Mouse (Mus musculus) midbrain, embryonic 15.5 days (tissue): Measurements from ENCODE around the gene Clip3. TPM values are rescaled to one million over a fixed set of nuclear protein-coding genes. Genes with fewer than 3 reads are reported as not detected.

Source experiments
- ATAC-seq: fragments of 200-750 bp; cut with Nextera tagmentation; replicated peaks from 2 replicates; pipeline ENCODE4 v1.8.0; 2017; ENCODE audit warnings: moderate TSS enrichment
- H3K27ac ChIP-seq: fragments of 300-500 bp; sonication (generic); 2 replicates; pipeline ENCODE4 v1.5.1; 2015; ENCODE audit warnings: mild to moderate bottlenecking, inconsistent platforms
- H3K27me3 ChIP-seq: fragments of 300-500 bp; sonication (generic); replicated peaks from 2 replicates; pipeline ENCODE4 v1.6.1; 2015; ENCODE audit warnings: inconsistent platforms
- H3K36me3 ChIP-seq: fragments of 300-500 bp; sonication (generic); replicated peaks from 2 replicates; pipeline ENCODE4 v1.6.1; 2015; ENCODE audit warnings: inconsistent platforms
- H3K4me1 ChIP-seq: fragments of 300-500 bp; sonication (generic); 2 replicates; pipeline ENCODE4 v1.6.1; 2015; ENCODE audit warnings: inconsistent platforms
- H3K4me2 ChIP-seq: fragments of 300-500 bp; sonication (generic); 2 replicates; pipeline ENCODE4 v1.6.1; 2015; ENCODE audit warnings: inconsistent platforms, mild to moderate bottlenecking, moderate library complexity
- H3K4me3 ChIP-seq: fragments of 300-500 bp; sonication (generic); 2 replicates; pipeline ENCODE4 v1.5.1; 2015; ENCODE audit warnings: mild to moderate bottlenecking, inconsistent platforms
- H3K9ac ChIP-seq: fragments of 300-500 bp; sonication (generic); 2 replicates; pipeline ENCODE4 v1.6.1; 2015; ENCODE audit warnings: mild to moderate bottlenecking, inconsistent platforms
- H3K9me3 ChIP-seq: fragments of 300-500 bp; sonication (generic); 2 replicates; pipeline ENCODE4 v1.6.1; 2016; ENCODE audit warnings: inconsistent platforms
- WGBS: fragments of 180-500 bp; shearing (Covaris S2); methylation state at CpG from one replicate; pipeline ENCODE4 v1.1.7; 2015; ENCODE audit warnings: mixed read lengths; 5-methylcytosine and 5-hydroxymethylcytosine counted together
- polyA plus RNA-seq: library from polyadenylated mRNA; unstranded; fragments of >200 nt; fragmentation: Nextera tagmentation; extraction: Ambion mirVana; gene quantifications from 2 replicates; pipeline ENCODE4 v1.2.1, GENCODE M21; 2015

Gene Clip3
- polyA plus RNA-seq, 1 experiment from 2014 or later: 106 TPM

GRCm38 (mm10) chr7:30300914-30301313, 9.4 kb downstream of the Clip3 start:
- Histone ChIP-seq H3K9me3 (no peaks in the 10 kb centered on the region), H3K4me1 (no peaks in the 10 kb centered on the region), H3K9ac (no peak overlapping the region), H3K4me2 (no peak overlapping the region), H3K27me3 (no peaks in the 10 kb centered on the region), H3K27ac (no peak overlapping the region), H3K4me3 (no peak overlapping the region), H3K36me3 (peaks cover 75% of the 10 kb centered on the region)
- ATAC-seq: no peak
- 53% methylated on average over 3 of the region's 3 CpGs for WGBS

- Histone ChIP-seq H3K4me1 (peaks cover 23% of the 10 kb centered on the region), H3K27ac (no peak overlapping the region), H3K4me2 (no peak overlapping the region), H3K27me3 (no peaks in the 10 kb centered on the region), H3K4me3 (no peak overlapping the region), H3K9ac (no peak overlapping the region), H3K36me3 (peaks cover 46% of the 10 kb centered on the region), H3K9me3 (no peaks in the 10 kb centered on the region)
- 92% methylated on average over 16 of the region's 16 CpGs for WGBS
- ATAC-seq: no peak
Measured at GRCm38 (mm10) chr7:30306083-30306779, 14.7 kb downstream of the Clip3 start.

- peaks cover 25% of the 10 kb centered on the region for H3K36me3 ChIP-seq
- ATAC-seq: peak; percentile 99
- peak within 1 kb of the TSS; percentile 59 for H3K27ac ChIP-seq
- peak within 1 kb of the TSS; percentile 63 for H3K4me3 ChIP-seq
- WGBS: 5% methylated on average over 27 of the region's 27 CpGs
- H3K9ac ChIP-seq: peak within 1 kb of the TSS; percentile 64
- H3K9me3 ChIP-seq: no peaks in the 10 kb centered on the region
- peaks cover 23% of the 10 kb centered on the region for H3K4me1 ChIP-seq
- peak within 1 kb of the TSS; percentile 78 for H3K4me2 ChIP-seq
- no peaks in the 10 kb centered on the region for H3K27me3 ChIP-seq
Measured at GRCm38 (mm10) chr7:30308076-30309005, 16.8 kb downstream of the Clip3 start, which contains the start of gene Alkbh6. TSS of gene Alkbh6 (plus strand) at chr7:30308717.

- H3K9ac ChIP-seq: peak overlapping the region; percentile 64
- H3K27me3 ChIP-seq: no peaks in the 10 kb centered on the region
- ATAC-seq: no peak
- H3K27ac ChIP-seq: no peak overlapping the region
- H3K4me2 ChIP-seq: peak overlapping the region; percentile 78
- no peaks in the 10 kb centered on the region for H3K9me3 ChIP-seq
- WGBS: 68% methylated on average over 15 of the region's 15 CpGs
- H3K4me1 ChIP-seq: peaks cover 23% of the 10 kb centered on the region
- peaks cover 18% of the 10 kb centered on the region; the same call in 1 of the 2 replicates for H3K36me3 ChIP-seq
- peak overlapping the region; percentile 63 for H3K4me3 ChIP-seq
Measured at GRCm38 (mm10) chr7:30309395-30310129, 18.0 kb downstream of the Clip3 start.

- Histone ChIP-seq H3K27me3 (no peaks in the 10 kb centered on the region), H3K9me3 (no peaks in the 10 kb centered on the region), H3K9ac (no peak overlapping the region), H3K4me3 (no peak overlapping the region), H3K36me3 (peaks cover 18% of the 10 kb centered on the region; the same call in 1 of the 2 replicates), H3K27ac (no peak overlapping the region), H3K4me1 (peaks cover 23% of the 10 kb centered on the region), H3K4me2 (no peak overlapping the region; the same call in 1 of the 2 replicates)
- ATAC-seq: no peak
- WGBS: 91% methylated on average over 12 of the region's 12 CpGs
Measured at GRCm38 (mm10) chr7:30310136-30310535, 18.6 kb downstream of the Clip3 start.

GRCm38 (mm10) chr7:30313666-30314320, 22.3 kb downstream of the Clip3 start:
- H3K4me1 ChIP-seq: peaks cover 15% of the 10 kb centered on the region
- ATAC-seq: no peak
- no peak overlapping the region for H3K4me2 ChIP-seq
- H3K9ac ChIP-seq: no peak overlapping the region
- WGBS: 55% methylated on average over 27 of the region's 27 CpGs
- no peak overlapping the region for H3K4me3 ChIP-seq
- no peaks in the 10 kb centered on the region; the same call in 1 of the 2 replicates for H3K36me3 ChIP-seq
- no peaks in the 10 kb centered on the region for H3K27me3 ChIP-seq
- H3K27ac ChIP-seq: no peak overlapping the region
- H3K9me3 ChIP-seq: no peaks in the 10 kb centered on the region

- Histone ChIP-seq H3K4me1 (peaks cover 9% of the 10 kb centered on the region), H3K27me3 (no peaks in the 10 kb centered on the region), H3K4me2 (no peak within 1 kb of the TSS), H3K27ac (no peak within 1 kb of the TSS), H3K4me3 (no peak within 1 kb of the TSS), H3K36me3 (no peaks in the 10 kb centered on the region; the same call in 1 of the 2 replicates), H3K9me3 (no peaks in the 10 kb centered on the region), H3K9ac (no peak within 1 kb of the TSS)
- ATAC-seq: no peak
- 5% methylated on average over 9 of the region's 9 CpGs for WGBS
Measured at GRCm38 (mm10) chr7:30314721-30315155, 23.2 kb downstream of the Clip3 start, which contains the start of gene Syne4. TSS of gene Syne4 (plus strand) at chr7:30314807.

GRCm38 (mm10) chr7:30315559-30316529, 24.3 kb downstream of the Clip3 start:
- no peak for ATAC-seq
- Histone ChIP-seq H3K4me2 (no peak overlapping the region), H3K4me3 (no peak overlapping the region), H3K4me1 (peaks cover 5% of the 10 kb centered on the region), H3K27ac (no peak overlapping the region), H3K36me3 (no peaks in the 10 kb centered on the region; the same call in 1 of the 2 replicates), H3K9ac (no peak overlapping the region), H3K27me3 (no peaks in the 10 kb centered on the region), H3K9me3 (no peaks in the 10 kb centered on the region)
- 81% methylated on average over 13 of the region's 13 CpGs for WGBS

- Histone ChIP-seq H3K4me3 (no peak overlapping the region), H3K27me3 (no peaks in the 10 kb centered on the region), H3K4me1 (peaks cover 19% of the 10 kb centered on the region), H3K9me3 (no peaks in the 10 kb centered on the region), H3K9ac (no peak overlapping the region), H3K4me2 (no peak overlapping the region), H3K27ac (no peak overlapping the region), H3K36me3 (no peaks in the 10 kb centered on the region; the same call in 1 of the 2 replicates)
- 86% methylated on average over 3 of the region's 3 CpGs for WGBS
- ATAC-seq: no peak
Measured at GRCm38 (mm10) chr7:30318142-30318541, 26.6 kb downstream of the Clip3 start.

GRCm38 (mm10) chr7:30320946-30321345, 29.4 kb downstream of the Clip3 start:
- H3K36me3 ChIP-seq: no peaks in the 10 kb centered on the region
- H3K27ac ChIP-seq: no peak overlapping the region
- peak overlapping the region; percentile 99 for H3K4me3 ChIP-seq
- no peak for ATAC-seq
- peaks cover 19% of the 10 kb centered on the region for H3K4me1 ChIP-seq
- no peak overlapping the region for H3K9ac ChIP-seq
- H3K4me2 ChIP-seq: peak overlapping the region; percentile 76
- H3K27me3 ChIP-seq: 0 out of 2 replicates have a peak, but pooled peaks cover 6% of the 10 kb centered on the region
- 77% methylated on average over 2 of the region's 2 CpGs for WGBS
- H3K9me3 ChIP-seq: no peaks in the 10 kb centered on the region
